Mouse (Mus musculus) thymus, postnatal 10 days (tissue): ENCODE measurements around the gene Plcb1.

Experiments
- DNase-seq, 2 experiments: peaks; one replicate each; pipeline ENCODE4 v3.0.0; 2021; ENCODE audit warnings: low spot score in 2 of 2

The Plcb1 gene

GRCm38 (mm10) chr2:135507111-135507510, 721.2 kb downstream of the Plcb1 start:
- no peak for DNase-seq

GRCm38 (mm10) chr2:135518956-135519355, 733.1 kb downstream of the Plcb1 start:
- no peak for DNase-seq
